Mouse (Mus musculus) lung, postnatal 0 days (tissue): ENCODE data around the gene Ccpg1. TPM values are rescaled to one million over a fixed set of nuclear protein-coding genes. Genes with fewer than 3 reads are reported as not detected.

ENCODE experiments used
- ATAC-seq: fragments of 200-750 bp; cut with Nextera tagmentation; 2 replicates; pipeline ENCODE4 v1.8.0; 2017; ENCODE audit warnings: moderate library complexity
- DNase-seq: peaks from one replicate; pipeline ENCODE4 v3.0.0-alpha.2; 2016; ENCODE audit warnings: low spot score
- H3K27ac ChIP-seq: fragments of 300-500 bp; sonication (generic); 2 replicates; pipeline ENCODE4 v1.5.1; 2014; ENCODE audit warnings: antibody characterized with exemption, mild to moderate bottlenecking, low read length, mixed read lengths
- H3K27me3 ChIP-seq: fragments of 300-500 bp; sonication (generic); replicated peaks from 2 replicates; pipeline ENCODE4 v1.6.1; 2014; ENCODE audit warnings: low read length, mixed read lengths; ENCODE audit not compliant: insufficient read depth
- H3K36me3 ChIP-seq: fragments of 300-500 bp; sonication (generic); 2 replicates; pipeline ENCODE4 v1.6.1; 2014; ENCODE audit warnings: low read length, mixed read lengths; ENCODE audit not compliant: insufficient read depth
- H3K4me1 ChIP-seq: fragments of 300-500 bp; sonication (generic); 2 replicates; pipeline ENCODE4 v1.6.1; 2014; ENCODE audit warnings: antibody characterized with exemption, low read depth, low read length, mixed read lengths; ENCODE audit not compliant: insufficient read depth
- H3K4me2 ChIP-seq: fragments of 300-500 bp; sonication (generic); replicated peaks from 2 replicates; pipeline ENCODE4 v1.6.1; 2014; ENCODE audit warnings: low read depth, mild to moderate bottlenecking, low read length, moderate library complexity, mixed read lengths
- H3K4me3 ChIP-seq: fragments of 300-500 bp; sonication (generic); 2 replicates; pipeline ENCODE4 v1.5.1; 2014; ENCODE audit warnings: low read depth, low read length
- H3K9ac ChIP-seq: fragments of 300-500 bp; sonication (generic); replicated peaks from 2 replicates; pipeline ENCODE4 v1.6.1; 2014; ENCODE audit warnings: low read depth, mild to moderate bottlenecking
- H3K9me3 ChIP-seq: fragments of 300-500 bp; sonication (generic); 2 replicates; pipeline ENCODE4 v1.6.1; 2016; ENCODE audit warnings: low read length, mixed read lengths
- CTCF ChIP-seq: IDR thresholded peaks from 2 replicates; pipeline ENCODE4 v1.5.1; 2016; ENCODE audit warnings: antibody characterized with exemption, mild to moderate bottlenecking
- EP300 ChIP-seq: IDR thresholded peaks from 2 replicates; pipeline ENCODE4 v1.6.1; 2016; ENCODE audit warnings: antibody characterized with exemption, mild to moderate bottlenecking, control low read depth
- WGBS: fragments of 180-500 bp; shearing (Covaris S2); extraction: QIAGEN DNeasy Blood & Tissue Kit; methylation state at CpG from one replicate; pipeline ENCODE4 v1.1.7; 2014; 5-methylcytosine and 5-hydroxymethylcytosine counted together
- polyA plus RNA-seq: library from polyadenylated mRNA; unstranded; fragments of >200 nt; fragmentation: Nextera tagmentation; extraction: Ambion mirVana; gene quantifications from 2 replicates; pipeline ENCODE4 v1.2.1, GENCODE M21; 2015

The Ccpg1 gene
- polyA plus RNA-seq, 1 experiment from 2014 or later: 56.0 TPM

DNA sequence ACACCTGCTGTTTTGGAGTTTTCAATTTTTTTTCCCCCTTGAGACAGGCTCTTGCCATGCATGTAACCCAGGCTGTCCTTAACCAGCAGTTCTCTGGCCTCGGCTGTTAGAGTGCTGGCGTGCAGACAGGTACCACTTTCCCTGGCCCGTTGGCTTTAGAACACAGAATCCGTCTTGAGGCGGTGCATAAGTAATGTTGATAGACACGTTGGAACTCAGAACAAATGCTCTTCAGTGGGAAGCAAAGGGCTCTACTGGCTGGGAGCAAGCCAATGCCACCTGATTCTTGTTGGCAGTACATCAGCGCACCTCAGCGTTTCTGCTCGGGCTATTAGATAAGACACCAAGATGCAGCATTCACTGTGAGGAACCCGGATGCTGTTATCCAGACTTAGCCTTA, 34.6 kb downstream of the Ccpg1 start:
- H3K27ac ChIP-seq: no peak overlapping the region
- DNase-seq: peak; percentile 7
- 83% methylated on average over 10 of the region's 10 CpGs for WGBS
- H3K4me1 ChIP-seq: no peaks in the 10 kb centered on the region
- H3K4me2 ChIP-seq: no peak overlapping the region
- H3K36me3 ChIP-seq: peaks cover 18% of the 10 kb centered on the region; the same call in 1 of the 2 replicates
- TF ChIP-seq EP300 (no peak), CTCF (no peak)
- H3K9me3 ChIP-seq: no peaks in the 10 kb centered on the region
- H3K27me3 ChIP-seq: no peaks in the 10 kb centered on the region
- ATAC-seq: peak; percentile 60
- H3K4me3 ChIP-seq: no peak overlapping the region
- H3K9ac ChIP-seq: no peak overlapping the region

DNA sequence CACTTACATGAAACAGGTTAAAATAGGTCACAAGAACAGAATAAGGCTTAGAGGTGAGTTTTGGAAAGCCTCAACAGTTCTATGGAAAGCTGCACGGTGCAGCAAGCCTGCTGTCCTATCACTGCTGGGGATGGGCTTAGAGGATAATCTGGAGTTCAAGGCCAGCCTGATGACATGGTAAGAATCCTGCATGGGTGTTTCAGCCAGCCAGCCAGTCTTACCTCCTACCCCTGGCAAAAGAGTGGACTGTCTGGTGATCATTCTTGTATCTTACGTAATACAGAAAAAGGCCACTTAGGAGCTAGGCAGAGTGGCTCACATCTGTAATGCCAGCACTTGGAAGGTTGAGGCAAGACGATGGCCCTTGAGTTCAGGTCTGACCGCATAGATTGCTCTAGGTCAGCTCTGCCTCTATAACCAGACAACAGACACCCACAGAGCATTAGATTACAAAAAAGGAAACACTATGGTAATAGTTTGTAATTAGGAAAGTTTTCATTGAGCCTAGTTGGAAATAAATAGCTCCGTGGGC, 35.4 kb downstream of the Ccpg1 start:
- Histone ChIP-seq H3K36me3 (peaks cover 17% of the 10 kb centered on the region; the same call in 1 of the 2 replicates), H3K4me2 (no peak overlapping the region), H3K4me3 (no peak overlapping the region), H3K9ac (no peak overlapping the region), H3K4me1 (no peaks in the 10 kb centered on the region), H3K9me3 (no peaks in the 10 kb centered on the region), H3K27me3 (no peaks in the 10 kb centered on the region), H3K27ac (no peak overlapping the region)
- peak; percentile 61; the same call in 1 of the 2 replicates for ATAC-seq
- TF ChIP-seq EP300: no peak
- TF ChIP-seq CTCF: no peak
- DNase-seq: peak; percentile 29
- 82% methylated on average over 5 of the region's 5 CpGs for WGBS

DNA sequence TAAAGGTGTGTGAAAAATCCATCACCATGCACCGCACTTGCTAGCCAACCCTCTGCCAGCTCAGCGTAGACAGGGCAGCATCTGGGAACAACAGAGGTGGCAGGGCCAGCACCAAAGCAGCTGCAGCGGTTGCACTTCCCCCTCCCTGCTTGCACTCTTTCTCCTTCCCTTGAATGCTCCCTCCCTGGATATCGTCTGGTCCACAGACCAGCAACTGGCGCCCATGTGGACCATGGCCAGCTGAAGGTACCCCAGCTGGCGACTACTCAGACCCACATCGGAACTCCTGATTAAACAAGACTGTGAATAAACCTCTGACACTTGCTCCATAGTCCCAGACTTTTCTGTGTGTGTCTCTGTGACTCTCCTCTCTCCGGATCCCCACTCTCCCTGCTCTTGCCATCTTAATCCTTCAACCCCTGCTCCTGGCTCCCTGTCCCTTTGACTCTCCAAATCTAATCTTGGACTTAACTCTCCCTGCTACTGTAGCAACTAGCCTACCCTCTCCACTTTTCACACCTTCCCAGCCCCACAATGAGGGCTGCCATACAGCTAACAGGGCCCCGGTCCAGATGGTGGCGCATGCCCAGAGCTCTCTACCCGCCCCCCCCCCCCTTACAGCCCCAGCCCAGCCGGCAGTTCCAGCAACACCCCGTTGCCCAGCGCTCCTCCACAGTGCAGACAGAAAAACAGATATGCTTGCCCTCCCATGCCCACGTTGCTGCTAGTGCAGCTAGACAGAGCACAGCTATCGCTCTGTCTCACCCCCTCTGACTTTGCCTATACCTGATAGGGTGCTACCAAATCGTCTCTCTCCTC, 40.8 kb downstream of the Ccpg1 start:
- H3K27ac ChIP-seq: no peak overlapping the region
- H3K36me3 ChIP-seq: 0 out of 2 replicates have a peak, but pooled peaks cover 3% of the 10 kb centered on the region
- no peak for TF ChIP-seq EP300
- TF ChIP-seq CTCF: no peak
- H3K4me2 ChIP-seq: no peak overlapping the region
- no peaks in the 10 kb centered on the region for H3K4me1 ChIP-seq
- ATAC-seq (peak; percentile 50), DNase-seq (no peak)
- H3K27me3 ChIP-seq: no peaks in the 10 kb centered on the region
- no peak overlapping the region for H3K9ac ChIP-seq
- 28% methylated on average over 15 of the region's 17 CpGs for WGBS
- H3K4me3 ChIP-seq: no peak overlapping the region
- H3K9me3 ChIP-seq: no peaks in the 10 kb centered on the region

DNA sequence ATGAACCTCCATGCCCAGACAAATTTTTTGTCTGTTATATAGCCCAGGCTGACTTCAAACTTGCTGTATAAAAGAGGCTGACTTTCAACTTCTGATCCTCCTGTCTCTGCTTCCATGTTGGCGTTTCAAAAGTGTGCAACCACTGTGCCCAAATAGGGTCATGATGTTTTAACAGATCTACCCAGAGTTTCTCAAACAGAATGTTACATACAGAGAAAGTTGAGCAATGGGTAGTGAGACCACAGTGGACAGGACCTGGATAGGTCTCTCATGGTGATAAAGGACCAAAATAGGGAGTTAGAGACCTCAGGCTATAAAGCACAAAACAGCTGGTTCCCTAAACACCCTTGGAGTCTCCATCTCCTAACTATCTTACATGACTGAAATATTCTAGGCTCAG, 45.2 kb downstream of the Ccpg1 start:
- Histone ChIP-seq H3K4me1 (no peaks in the 10 kb centered on the region), H3K27me3 (no peaks in the 10 kb centered on the region), H3K4me2 (no peak overlapping the region), H3K36me3 (peaks cover 9% of the 10 kb centered on the region; the same call in 1 of the 2 replicates), H3K9me3 (no peaks in the 10 kb centered on the region), H3K4me3 (no peak overlapping the region), H3K9ac (no peak overlapping the region), H3K27ac (no peak overlapping the region)
- 91% methylated on average over 1 of the region's 1 CpGs for WGBS
- DNase-seq (no peak), ATAC-seq (no peak)
- TF ChIP-seq EP300: no peak
- TF ChIP-seq CTCF: no peak

DNA sequence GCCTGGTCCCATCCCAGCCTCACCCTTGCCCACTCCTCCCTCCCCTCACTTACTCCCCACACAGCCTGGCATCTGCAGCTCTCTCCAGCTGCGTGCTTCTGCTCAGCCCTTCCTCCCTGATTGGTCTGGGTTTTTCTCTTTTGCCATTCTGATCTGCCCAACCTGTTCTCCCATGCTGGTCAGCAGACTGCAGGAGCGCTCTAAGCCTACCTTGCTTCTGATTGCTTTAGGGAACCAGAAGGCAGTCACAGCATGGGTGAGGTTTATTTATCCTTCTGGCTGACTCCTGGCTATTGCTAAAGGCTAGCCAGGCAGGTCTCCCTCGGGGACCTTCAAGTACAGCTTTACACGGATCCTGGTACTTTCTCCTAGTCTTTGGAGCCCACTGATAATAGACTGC, 46.2 kb downstream of the Ccpg1 start:
- Histone ChIP-seq H3K9ac (no peak overlapping the region), H3K27ac (no peak overlapping the region), H3K9me3 (no peaks in the 10 kb centered on the region), H3K4me2 (no peak overlapping the region), H3K27me3 (no peaks in the 10 kb centered on the region), H3K36me3 (peaks cover 9% of the 10 kb centered on the region; the same call in 1 of the 2 replicates), H3K4me3 (no peak overlapping the region), H3K4me1 (no peaks in the 10 kb centered on the region)
- DNase-seq (no peak), ATAC-seq (no peak)
- 68% methylated on average over 4 of the region's 4 CpGs for WGBS
- TF ChIP-seq CTCF: no peak
- TF ChIP-seq EP300: no peak

DNA sequence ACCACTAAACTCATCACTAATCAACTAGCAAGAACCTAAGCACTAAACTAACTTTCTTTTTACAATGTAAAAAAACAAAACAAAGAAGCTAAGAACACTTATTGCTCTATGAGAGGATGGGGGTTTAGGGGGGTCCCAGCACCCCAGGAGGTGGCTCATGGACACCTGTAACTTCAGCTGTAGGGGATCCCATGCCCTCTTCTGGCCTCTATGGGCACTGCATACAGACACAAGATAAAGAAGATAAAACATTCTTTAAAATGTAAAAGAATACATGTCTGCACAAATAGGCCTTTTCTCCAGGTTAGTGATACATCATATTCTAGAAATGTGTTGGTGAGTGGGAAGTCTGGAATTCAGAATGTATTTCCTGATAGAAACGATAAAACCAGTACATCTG, 48.2 kb downstream of the Ccpg1 start:
- no peak overlapping the region for H3K4me3 ChIP-seq
- no peak overlapping the region for H3K27ac ChIP-seq
- no peak overlapping the region for H3K4me2 ChIP-seq
- no peak for TF ChIP-seq EP300
- peak; percentile 25 for TF ChIP-seq CTCF
- no peaks in the 10 kb centered on the region for H3K4me1 ChIP-seq
- DNase-seq: no peak
- no peak for ATAC-seq
- H3K36me3 ChIP-seq: peaks cover 9% of the 10 kb centered on the region; the same call in 1 of the 2 replicates
- 90% methylated on average over 1 of the region's 1 CpGs for WGBS
- no peaks in the 10 kb centered on the region for H3K9me3 ChIP-seq
- no peaks in the 10 kb centered on the region for H3K27me3 ChIP-seq
- H3K9ac ChIP-seq: no peak overlapping the region
